Mouse (Mus musculus): Measurements from ENCODE around the gene Dmrtc1c2. TPM values are rescaled to one million over a fixed set of nuclear protein-coding genes. Genes with fewer than 3 reads are reported as not detected.
"Not testable (repeated sequence)": the region's sequence is repeated elsewhere in the genome, so short reads cannot be mapped to it uniquely, and the experiment has no call there.

The Dmrtc1c2 gene
- total RNA-seq (2021), result not detected

DNA sequence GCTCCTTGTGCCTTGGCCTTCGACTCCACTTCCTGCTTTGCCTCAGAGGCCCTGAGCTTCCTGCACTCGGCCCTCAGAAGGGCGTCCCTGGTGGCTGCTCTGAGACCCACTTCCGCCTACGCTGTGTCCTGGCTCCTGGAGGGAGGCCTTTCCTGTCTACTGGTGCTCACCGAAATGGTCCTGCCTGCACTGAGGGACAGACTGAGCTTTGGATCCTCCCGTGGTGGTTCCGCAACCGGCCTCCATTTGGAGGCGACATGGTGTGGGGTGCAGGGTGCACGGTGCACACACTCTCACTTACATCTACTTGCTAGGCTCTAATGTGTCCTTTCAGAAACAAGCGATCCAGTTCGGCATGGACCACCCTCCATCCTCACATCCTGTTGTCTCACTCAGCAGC, at the start of gene Dmrtc1c2:
Gene Dmrtc1c2 (minus strand): TSS at position 101 of the 400 bp plus-strand sequence.
- intact Hi-C loops (cut with DNase I); DNase-seq (ENCODE audit: low spot score): not testable (repeated sequence)

DNA sequence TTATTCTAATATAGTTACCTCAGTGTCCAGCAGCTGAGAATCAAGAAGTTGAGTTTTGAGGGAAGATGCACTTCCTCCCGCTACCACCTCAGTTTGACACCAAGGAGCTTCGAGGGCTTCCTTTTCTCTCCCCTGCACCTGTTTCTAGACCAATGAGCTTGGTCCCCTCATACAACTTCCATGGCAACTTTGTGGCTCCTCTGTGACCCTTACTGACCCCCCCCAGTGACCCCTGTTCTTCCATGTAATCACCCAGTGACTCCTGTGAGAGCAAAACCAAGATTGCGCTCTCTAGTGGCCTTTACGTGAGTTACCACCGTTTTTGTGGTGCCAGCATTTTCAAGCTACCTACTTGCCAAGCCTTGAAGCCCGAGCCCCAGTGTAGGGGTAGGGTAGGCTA, 13.5 kb upstream of the Dmrtc1c2 start, which contains the start of gene 1700031F05Rik:
Gene 1700031F05Rik (minus strand): TSS at position 101 of the 400 bp plus-strand sequence.
- intact Hi-C loops (cut with DNase I), result no loop called here
- DNase-seq (ENCODE audit: low spot score), result no peak

DNA sequence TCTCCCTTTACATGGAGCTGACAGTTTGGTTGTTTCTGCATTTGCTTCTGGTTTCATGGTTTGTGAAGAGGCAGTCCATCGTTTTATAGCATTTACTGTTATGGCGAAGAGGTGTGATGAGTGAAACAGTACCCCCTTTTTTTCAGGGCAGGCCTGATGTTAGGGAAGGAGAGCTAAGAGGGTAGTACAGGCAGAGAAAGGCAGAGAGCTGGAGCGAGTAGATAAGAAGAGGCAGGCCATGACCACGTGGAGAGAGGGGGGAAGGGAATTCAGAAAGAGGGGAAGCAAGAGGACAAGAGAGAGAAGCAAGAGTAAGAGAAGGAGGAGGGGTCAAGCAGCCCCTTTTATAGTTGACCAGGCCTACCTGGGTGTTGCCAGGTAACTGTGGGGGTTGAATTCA, 42.1 kb downstream of the Dmrtc1c2 start:
- intact Hi-C loops (cut with DNase I), result no loop called here
- DNase-seq (ENCODE audit: low spot score), result no peak

DNA sequence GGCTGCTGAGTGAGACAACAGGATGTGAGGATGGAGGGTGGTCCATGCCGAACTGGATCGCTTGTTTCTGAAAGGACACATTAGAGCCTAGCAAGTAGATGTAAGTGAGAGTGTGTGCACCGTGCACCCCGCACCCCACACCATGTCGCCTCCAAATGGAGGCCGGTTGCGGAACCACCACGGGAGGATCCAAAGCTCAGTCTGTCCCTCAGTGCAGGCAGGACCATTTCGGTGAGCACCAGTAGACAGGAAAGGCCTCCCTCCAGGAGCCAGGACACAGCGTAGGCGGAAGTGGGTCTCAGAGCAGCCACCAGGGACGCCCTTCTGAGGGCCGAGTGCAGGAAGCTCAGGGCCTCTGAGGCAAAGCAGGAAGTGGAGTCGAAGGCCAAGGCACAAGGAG, 51.8 kb downstream of the Dmrtc1c2 start, which contains the start of gene Dmrtc1c1:
Gene Dmrtc1c1 (plus strand): TSS at position 301 of the 400 bp plus-strand sequence.
- DNase-seq (ENCODE audit: low spot score), result not testable (repeated sequence)

More for the DNA sequence above, 51.8 kb downstream of the Dmrtc1c2 start, which contains the start of gene Dmrtc1c1:
- intact Hi-C loops (cut with DNase I), result not testable (repeated sequence)

Other genes starting within 250 kb of the Dmrtc1c2 start
- 10 to 100 TPM; 28.6 to 41.6 TPM for gene Phka1, start 210.4 kb downstream of the Dmrtc1c2 start, total RNA-seq (2021)
- not detected for gene Gm3880, start 167.6 kb downstream of the Dmrtc1c2 start, total RNA-seq (2021)
- gene Gm9112, start 147.0 kb downstream of the Dmrtc1c2 start, total RNA-seq (2021), result not detected
- not detected for gene Dmrtc1b, start 146.8 kb downstream of the Dmrtc1c2 start, total RNA-seq (2021)
- gene Dmrtc1c1, start 51.7 kb downstream of the Dmrtc1c2 start, total RNA-seq (2021), result not detected
- gene 1700031F05Rik, start 13.4 kb upstream of the Dmrtc1c2 start, total RNA-seq (2021), result not detected
- gene Dmrtc1a, start 54.1 kb upstream of the Dmrtc1c2 start, total RNA-seq (2021), result under 1 TPM in 1 of 2 experiments, not detected in 1; 0.34 TPM
- not detected for gene 1700011M02Rik, start 54.3 kb upstream of the Dmrtc1c2 start, total RNA-seq (2021)
- gene 1700018G05Rik, start 73.8 kb upstream of the Dmrtc1c2 start, total RNA-seq (2021), result not detected